Mouse (Mus musculus): ENCODE data around the gene Rnf145.

- no peak for TF ChIP-seq CTCF (IDR thresholded peaks at IDR 0.05; ENCODE audit: low read depth)
- TF ChIP-seq EP300 (IDR thresholded peaks at IDR 0.05; ENCODE audit: low read depth): no peak
These were observed 4.1 kb upstream of the Rnf145 start for GRCm38 (mm10) chr11:44514666-44515065.

All from heart, postnatal 0 days (tissue).